Mouse (Mus musculus) testis, adult 2 months (tissue): ENCODE data around the gene Bok. TPM values are rescaled to one million over a fixed set of nuclear protein-coding genes. Genes with fewer than 3 reads are reported as not detected.

Source experiments
- H3K27ac ChIP-seq: fragments of 200-500 bp; 2 replicates; pipeline ENCODE4 v1.5.1; 2012; ENCODE audit warnings: low read depth, low read length; ENCODE audit not compliant: control insufficient read depth, insufficient read depth
- H3K27me3 ChIP-seq: fragments of 200-500 bp; 2 replicates; pipeline ENCODE4 v1.6.1; 2012; ENCODE audit warnings: mild to moderate bottlenecking, low read length, moderate library complexity; ENCODE audit not compliant: control insufficient read depth, insufficient read depth
- H3K36me3 ChIP-seq: fragments of 200-500 bp; 2 replicates; pipeline ENCODE4 v1.6.1; 2012; ENCODE audit warnings: mild to moderate bottlenecking, low read length; ENCODE audit not compliant: control insufficient read depth, insufficient read depth
- H3K4me1 ChIP-seq: fragments of 200-500 bp; 2 replicates; pipeline ENCODE4 v1.6.1; 2012; ENCODE audit warnings: low read length; ENCODE audit not compliant: control insufficient read depth, insufficient read depth
- H3K4me3 ChIP-seq: fragments of 200-500 bp; 2 replicates; pipeline ENCODE4 v1.5.1; 2012; ENCODE audit warnings: low read depth, mild to moderate bottlenecking, low read length, moderate library complexity, mixed read lengths; ENCODE audit not compliant: control insufficient read depth
- CTCF ChIP-seq: fragments of 200-500 bp; IDR thresholded peaks from 2 replicates; pipeline ENCODE4 v1.5.1; 2012; ENCODE audit warnings: low read depth, mild to moderate bottlenecking, inconsistent platforms, low read length, moderate library complexity; ENCODE audit not compliant: control insufficient read depth, insufficient read depth, insufficient replicate concordance
- POLR2A ChIP-seq: fragments of 200-500 bp; IDR thresholded peaks from 2 replicates; pipeline ENCODE4 v1.6.1; 2012; ENCODE audit warnings: low read depth, mild to moderate bottlenecking, inconsistent platforms, low read length, moderate library complexity; ENCODE audit not compliant: control insufficient read depth
- polyA plus RNA-seq: library from polyadenylated mRNA; depleted of rRNA; stranded (reverse); fragments of >200 nt; gene quantifications from 2 replicates; pipeline ENCODE4 v1.2.3, GENCODE M21; 2012; rRNA removed

Gene Bok
- polyA plus RNA-seq, result 5.6 and 9.7 TPM in 2 replicates

DNA sequence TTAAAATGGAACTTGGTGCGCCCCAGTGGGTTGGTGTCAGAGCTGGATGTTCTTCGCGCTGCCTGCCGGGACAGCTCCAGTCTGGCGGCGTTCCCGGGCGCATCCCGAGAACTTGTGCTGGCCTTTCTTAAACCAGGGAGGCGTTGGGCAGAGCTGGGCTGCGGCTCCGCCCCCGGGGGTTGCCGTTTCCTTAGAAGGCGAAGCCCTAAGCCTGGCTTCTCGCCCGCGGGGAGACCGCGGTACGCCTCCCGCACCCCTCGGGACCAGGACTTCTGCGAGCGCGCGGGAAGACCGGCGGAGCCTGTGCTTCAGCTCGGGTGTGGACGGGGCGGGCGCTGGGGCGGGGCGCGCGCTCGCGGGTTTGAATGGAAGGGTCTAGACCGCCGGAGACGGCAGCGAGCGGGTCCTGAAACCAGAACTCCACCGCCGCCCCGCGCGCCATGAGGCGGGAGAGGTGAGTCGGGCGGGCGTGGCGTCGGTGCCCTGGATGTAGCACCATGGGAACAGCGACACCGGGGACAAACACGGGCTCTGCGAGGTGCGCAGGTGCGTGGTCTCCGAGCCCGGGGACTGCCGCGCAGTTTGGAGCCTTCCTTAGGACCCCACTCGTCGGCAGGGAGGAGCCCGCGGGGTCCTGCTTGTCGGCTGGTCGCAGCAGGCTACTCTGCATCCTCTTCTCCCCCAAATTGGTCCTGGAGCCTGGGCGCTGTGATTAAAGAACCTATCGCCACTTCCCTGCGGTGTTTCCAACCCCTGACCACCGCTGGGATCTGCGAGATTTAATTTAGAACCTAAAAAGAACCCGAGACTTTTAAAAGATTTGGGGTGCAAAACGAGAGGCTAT, at the start of gene Bok:
Gene Bok (plus strand): TSS at position 260 of the 844 bp plus-strand sequence.
- Histone ChIP-seq H3K36me3 (no peaks in the 10 kb centered on the region), H3K4me1 (peaks cover 13% of the 10 kb centered on the region), H3K27me3 (no peaks in the 10 kb centered on the region), H3K27ac (peak within 1 kb of the TSS; percentile 23; the same call in 1 of the 2 replicates), H3K4me3 (peak within 1 kb of the TSS; percentile 60)
- TF ChIP-seq CTCF (no peak), POLR2A (no peak)

GRCm38 (mm10) chr1:93636211-93636897, 49.1 kb upstream of the Bok start:
- Histone ChIP-seq H3K4me1 (peaks cover 14% of the 10 kb centered on the region), H3K36me3 (peaks cover 1% of the 10 kb centered on the region; the same call in 1 of the 2 replicates), H3K4me3 (peak overlapping the region; percentile 81), H3K27me3 (no peaks in the 10 kb centered on the region), H3K27ac (peak overlapping the region; percentile 89)
- TF ChIP-seq POLR2A (no peak), CTCF (no peak)

GRCm38 (mm10) chr1:93641978-93642377, 43.5 kb upstream of the Bok start:
- Histone ChIP-seq H3K4me1 (no peaks in the 10 kb centered on the region), H3K27ac (no peak overlapping the region), H3K36me3 (no peaks in the 10 kb centered on the region), H3K4me3 (no peak overlapping the region), H3K27me3 (no peaks in the 10 kb centered on the region)
- TF ChIP-seq POLR2A, result no peak
- TF ChIP-seq CTCF, result no peak

DNA sequence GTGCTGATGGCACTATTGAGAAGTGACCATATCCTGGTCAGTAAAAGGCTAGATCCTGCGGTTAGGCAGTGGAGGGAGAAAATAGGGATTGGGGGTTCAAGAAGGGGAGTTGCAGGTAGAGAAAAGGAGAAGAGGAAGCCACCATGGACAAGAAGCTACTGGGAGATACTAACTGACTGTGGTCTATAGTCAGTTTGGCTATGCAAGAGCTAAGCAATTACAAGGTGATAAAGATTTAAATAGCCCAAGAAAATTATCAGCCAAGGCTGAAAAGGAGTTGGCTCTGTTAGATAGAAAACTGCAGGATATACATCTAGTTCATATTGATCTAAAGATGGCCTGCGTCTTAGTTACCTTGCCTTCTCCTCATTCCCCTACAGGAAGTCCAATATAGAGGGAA, 42.8 kb upstream of the Bok start:
- H3K27ac ChIP-seq, result no peak overlapping the region
- H3K4me3 ChIP-seq, result no peak overlapping the region
- no peaks in the 10 kb centered on the region for H3K27me3 ChIP-seq
- no peaks in the 10 kb centered on the region for H3K4me1 ChIP-seq
- TF ChIP-seq CTCF (no peak), POLR2A (no peak)
- no peaks in the 10 kb centered on the region for H3K36me3 ChIP-seq

DNA sequence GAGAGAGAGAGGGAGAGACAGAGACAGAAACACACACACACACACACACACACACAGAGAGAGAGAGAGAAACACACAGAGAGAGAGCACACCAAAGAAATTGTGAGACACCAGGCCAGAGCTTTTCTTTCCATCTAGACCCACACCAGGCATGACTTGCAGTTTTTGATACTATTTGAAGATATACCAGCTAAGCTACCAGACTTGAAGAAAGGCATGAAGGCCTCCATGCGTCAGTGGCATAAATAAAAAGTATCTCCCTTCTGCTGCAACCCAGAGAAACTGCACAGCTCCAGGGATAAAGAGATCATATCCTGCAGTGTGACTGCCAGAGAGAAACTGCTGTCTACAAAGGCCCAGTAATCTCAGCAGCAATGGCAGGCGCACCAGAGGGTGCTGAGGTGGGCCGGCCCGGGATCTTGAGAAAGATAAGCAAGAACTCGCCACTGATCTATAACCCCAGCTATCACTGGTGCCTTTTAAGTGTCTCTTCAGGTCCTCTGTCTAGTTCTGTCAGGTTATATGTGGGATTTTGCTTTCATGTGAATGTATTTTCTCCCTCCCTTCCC, 35.8 kb upstream of the Bok start:
- no peak overlapping the region for H3K27ac ChIP-seq
- H3K4me1 ChIP-seq, result peaks cover 3% of the 10 kb centered on the region; the same call in 1 of the 2 replicates
- TF ChIP-seq CTCF (no peak), POLR2A (no peak)
- H3K4me3 ChIP-seq, result no peak overlapping the region
- no peaks in the 10 kb centered on the region for H3K36me3 ChIP-seq
- H3K27me3 ChIP-seq, result no peaks in the 10 kb centered on the region

DNA sequence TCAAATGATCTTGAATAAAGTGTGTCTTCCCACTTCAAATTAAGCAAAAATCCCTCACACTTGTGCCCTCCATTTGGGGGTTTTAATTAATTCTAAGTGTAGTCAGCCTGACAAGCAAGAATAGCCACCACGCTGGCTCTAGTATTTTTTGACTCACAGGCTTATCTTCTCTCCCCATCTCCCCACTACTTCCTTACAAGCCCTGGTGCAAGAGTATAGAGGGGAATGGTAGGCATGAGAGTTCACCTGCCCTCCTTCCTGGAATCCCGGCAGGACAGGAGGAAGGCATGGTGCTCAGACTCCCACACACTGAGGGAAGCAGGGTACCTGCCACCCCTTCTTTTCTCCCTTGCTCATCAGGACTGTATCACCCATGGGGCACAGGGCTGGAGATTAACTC, 31.2 kb upstream of the Bok start:
- Histone ChIP-seq H3K4me3 (no peak overlapping the region), H3K27ac (no peak overlapping the region), H3K27me3 (no peaks in the 10 kb centered on the region), H3K36me3 (no peaks in the 10 kb centered on the region), H3K4me1 (no peaks in the 10 kb centered on the region)
- TF ChIP-seq POLR2A, result no peak
- no peak for TF ChIP-seq CTCF

GRCm38 (mm10) chr1:93654798-93655197, 30.7 kb upstream of the Bok start:
- Histone ChIP-seq H3K27ac (no peak overlapping the region), H3K27me3 (no peaks in the 10 kb centered on the region), H3K4me3 (no peak overlapping the region), H3K4me1 (no peaks in the 10 kb centered on the region), H3K36me3 (no peaks in the 10 kb centered on the region)
- TF ChIP-seq CTCF (no peak), POLR2A (no peak)
